Comparison of ENCODE assay signal across 21 mouse cellular contexts in genomic region chr6:54549311-54549710, GRCm38 (mm10). TPM values are rescaled to one million over a fixed set of nuclear protein-coding genes. Genes with fewer than 3 reads are reported as not detected.
"Had no signal": no experiment of that assay in that cellular context is flagged by ENCODE, and none has a peak within 500 bp of the region (broad histone marks: within the 10 kb centered on the region; RNA-seq: fewer than 3 reads in every experiment).

No protein-coding gene starts in this region.

- H3K9me3 ChIP-seq: limb, embryonic 12.5 days; limb, embryonic 15.5 days; neural tube, embryonic 15.5 days had no signal

- H3K27ac ChIP-seq: limb, embryonic 12.5 days; limb, embryonic 15.5 days; liver, embryonic 14.5 days; macrophage; neural tube, embryonic 15.5 days; stomach, postnatal 0 days had no signal

- H3K9ac ChIP-seq: limb, embryonic 12.5 days; limb, embryonic 15.5 days; liver, embryonic 14.5 days; liver, postnatal 0 days; lung, embryonic 14.5 days; neural tube, embryonic 15.5 days had no signal

- H3K27me3 ChIP-seq: limb, embryonic 12.5 days; limb, embryonic 15.5 days; neural tube, embryonic 15.5 days had no signal

- H3K4me3 ChIP-seq: limb, embryonic 12.5 days; limb, embryonic 15.5 days; myocyte; neural tube, embryonic 15.5 days had no signal

- H3K4me2 ChIP-seq: limb, embryonic 12.5 days; limb, embryonic 15.5 days; liver, embryonic 11.5 days; lung, embryonic 14.5 days; neural tube, embryonic 15.5 days had no signal

- DNase-seq: kidney, adult 18-20 months; kidney, adult 9 months; kidney, postnatal 14 days; kidney, postnatal 4 days; left cerebral cortex, postnatal 4 days; liver, postnatal 0 days; lung, embryonic 14.5 days; right cerebral cortex, adult 18-20 months; right cerebral cortex, postnatal 14 days; right cerebral cortex, postnatal 4 days; thymus, adult 2 months; thymus, postnatal 14 days; thymus, postnatal 4 days had no signal

- ATAC-seq: liver, postnatal 0 days had no signal

- H3K36me3 ChIP-seq: limb, embryonic 12.5 days; limb, embryonic 15.5 days; neural tube, embryonic 15.5 days had no signal

RNA-seq across cellular contexts. Expression of gene Scrn1, which starts 17.0 kb away (rescaled TPM):
- polyA plus RNA-seq: macrophage had no signal
